Mouse (Mus musculus): ENCODE data around the gene Oas1f. TPM values are rescaled to one million over a fixed set of nuclear protein-coding genes. Genes with fewer than 3 reads are reported as not detected.
"Not testable (repeated sequence)": the region's sequence is repeated elsewhere in the genome, so short reads cannot be mapped to it uniquely, and the experiment has no call there.

Gene Oas1f
- polyA plus RNA-seq, 1 experiment = 1.3 TPM

DNA sequence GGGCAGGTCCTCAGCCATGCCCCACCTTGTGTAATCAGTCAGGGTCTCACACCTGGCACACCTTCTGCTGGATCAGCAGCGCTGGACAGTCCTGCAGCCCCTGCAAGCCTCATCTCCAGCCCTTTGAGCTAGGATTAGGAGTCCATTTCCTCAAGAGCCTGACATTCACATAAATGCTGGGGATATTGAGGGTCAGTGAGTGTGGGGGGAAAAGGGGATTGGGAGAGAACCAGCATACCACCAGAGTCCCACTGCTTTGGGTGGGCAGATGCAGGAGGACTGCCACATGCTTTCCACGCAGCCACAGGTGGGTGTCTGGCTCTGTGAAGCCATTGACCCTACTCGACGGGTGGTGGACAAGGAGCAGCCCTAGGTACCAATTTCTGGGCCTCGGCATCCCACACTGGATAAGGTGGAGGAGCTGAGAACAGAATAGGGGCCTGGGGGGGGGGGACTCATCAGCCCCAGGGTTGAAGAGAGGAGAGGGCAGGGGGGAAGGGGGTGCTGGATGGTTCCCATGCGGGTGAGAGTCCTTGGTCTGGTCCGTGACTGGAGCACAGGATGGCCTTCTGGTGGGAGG is 22.4 kb downstream of the Oas1f start:
- 82% methylated on average over 7 of the region's 7 CpGs for WGBS
- no peak for DNase-seq (ENCODE audit: low read depth, low spot score)

DNA sequence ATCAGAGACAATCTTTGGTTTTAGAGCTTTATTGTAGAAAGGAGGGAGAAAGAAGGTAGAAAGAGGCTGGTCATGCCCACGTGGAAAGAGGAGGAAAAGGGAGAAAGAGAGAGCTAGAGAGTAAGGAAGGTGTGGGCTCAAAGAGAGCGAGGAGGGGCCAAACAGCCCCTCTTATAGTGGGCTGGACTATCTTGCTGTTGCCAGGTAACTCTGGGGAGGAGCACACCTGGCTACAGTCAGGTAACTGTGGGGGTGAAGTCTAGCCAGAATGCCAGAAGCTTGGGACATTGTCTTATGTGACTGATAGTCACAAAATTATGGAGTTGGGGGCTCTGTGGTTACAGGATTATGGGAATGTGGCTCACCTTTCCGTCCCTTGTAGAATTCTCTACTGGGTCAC is 22.9 kb downstream of the Oas1f start:
- no peak for DNase-seq (ENCODE audit: low read depth, low spot score)
- 57% methylated on average over 3 of the region's 3 CpGs for WGBS

DNA sequence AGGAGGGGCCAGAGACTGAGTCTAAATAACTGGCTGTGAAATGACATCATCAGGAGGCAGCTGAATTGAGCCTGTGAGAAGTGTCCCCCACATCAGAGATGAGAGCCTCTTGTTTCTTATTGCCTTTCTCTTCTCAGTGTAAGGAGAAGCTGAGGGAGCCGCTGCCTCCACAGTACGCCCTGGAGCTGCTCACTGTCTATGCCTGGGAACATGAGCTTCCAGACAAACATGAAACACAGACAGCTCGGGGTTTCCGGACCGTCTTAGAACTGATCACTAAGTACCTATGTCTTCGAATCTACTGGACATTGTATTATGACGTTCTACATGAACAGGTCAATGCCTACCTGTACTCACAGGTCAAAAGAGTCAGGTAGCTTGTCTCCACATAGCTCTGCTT is 23.6 kb downstream of the Oas1f start:
- DNase-seq (ENCODE audit: low read depth, low spot score) = no peak
- WGBS = 77% methylated on average over 7 of the region's 7 CpGs

DNA sequence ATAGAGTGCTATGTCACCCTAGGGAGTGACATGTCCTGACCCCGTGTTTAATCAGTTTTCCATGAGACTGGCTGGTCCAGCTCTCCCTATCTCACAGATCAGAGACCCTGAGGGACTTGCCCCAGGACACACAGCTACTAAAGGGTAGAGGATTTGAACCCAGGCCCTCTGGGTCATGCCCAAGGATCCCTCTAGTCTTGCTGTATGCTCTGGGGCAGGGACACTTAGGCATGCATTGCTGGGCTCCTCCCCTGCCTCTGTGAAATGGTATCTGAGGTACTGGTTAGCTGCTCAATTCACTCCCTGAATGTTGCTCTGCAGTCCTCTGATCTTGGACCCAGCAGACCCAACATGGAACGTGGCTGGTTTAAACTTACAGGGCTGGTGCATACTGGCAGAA is 24.3 kb downstream of the Oas1f start:
- 51% methylated on average over 2 of the region's 2 CpGs for WGBS
- no peak for DNase-seq (ENCODE audit: low read depth, low spot score)

DNA sequence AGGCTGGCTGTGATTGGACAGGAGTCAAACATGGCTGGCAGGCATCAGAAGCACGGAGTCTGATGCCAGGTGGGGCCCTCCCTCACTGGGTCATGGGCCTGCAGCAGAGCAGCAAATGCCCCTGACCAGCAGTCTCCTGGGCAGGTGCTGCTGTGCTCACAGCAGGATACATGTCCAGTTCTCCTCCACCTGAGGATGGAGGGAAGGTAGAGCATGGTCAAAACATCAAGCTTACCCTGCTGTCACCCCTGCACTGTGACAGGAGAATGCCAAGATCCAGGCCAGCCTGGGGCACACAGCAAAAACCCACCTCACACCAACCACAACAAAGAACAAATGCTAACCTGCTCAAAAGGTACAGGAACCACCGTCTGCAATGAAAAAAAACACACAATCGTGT is 29.7 kb downstream of the Oas1f start:
- 72% methylated on average over 2 of the region's 3 CpGs for WGBS
- not testable (repeated sequence) for DNase-seq (ENCODE audit: low read depth, low spot score)

DNA sequence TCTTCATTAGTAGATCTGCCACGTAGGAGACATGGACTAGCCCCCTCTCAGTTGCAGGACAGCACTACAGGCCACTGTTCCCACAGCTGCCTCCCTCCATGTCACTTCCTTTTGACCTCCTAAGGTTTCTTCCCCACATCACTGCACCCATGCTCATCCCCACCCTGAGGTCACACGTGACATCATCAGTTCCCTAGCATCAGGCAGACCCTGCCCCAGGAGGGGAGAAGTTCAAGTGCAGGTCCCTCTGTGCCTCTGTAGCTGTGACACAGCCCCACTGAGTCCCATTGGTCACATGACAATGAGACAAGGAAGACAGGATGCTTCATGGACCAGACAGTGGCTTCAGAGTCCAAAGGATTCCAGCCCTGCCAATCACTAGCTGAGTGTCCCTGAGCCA is 30.2 kb downstream of the Oas1f start:
- not testable (repeated sequence) for DNase-seq (ENCODE audit: low read depth, low spot score)
- 75% methylated on average over 2 of the region's 2 CpGs for WGBS

DNA sequence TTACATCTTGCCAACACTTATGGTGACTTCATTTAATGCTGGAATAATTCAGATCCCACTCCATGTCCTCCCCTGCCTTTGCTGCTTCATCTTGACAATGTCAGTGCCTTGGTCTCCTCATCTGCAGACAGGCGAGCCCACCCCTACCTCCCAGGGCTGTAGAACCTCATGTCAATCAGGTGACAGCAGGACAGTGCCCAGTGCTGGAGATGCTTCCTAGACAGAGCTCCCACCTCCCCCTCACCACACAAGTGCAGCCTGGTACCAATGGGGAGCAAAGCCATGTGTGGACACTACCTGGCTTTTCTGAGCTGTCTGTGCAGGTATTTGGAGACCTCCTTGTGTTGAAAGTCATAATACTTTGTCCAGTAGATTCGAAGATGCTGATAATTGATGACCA is 31.6 kb downstream of the Oas1f start:
- not testable (repeated sequence) for DNase-seq (ENCODE audit: low read depth, low spot score)
- WGBS = 63% methylated on average over 2 of the region's 2 CpGs

DNA sequence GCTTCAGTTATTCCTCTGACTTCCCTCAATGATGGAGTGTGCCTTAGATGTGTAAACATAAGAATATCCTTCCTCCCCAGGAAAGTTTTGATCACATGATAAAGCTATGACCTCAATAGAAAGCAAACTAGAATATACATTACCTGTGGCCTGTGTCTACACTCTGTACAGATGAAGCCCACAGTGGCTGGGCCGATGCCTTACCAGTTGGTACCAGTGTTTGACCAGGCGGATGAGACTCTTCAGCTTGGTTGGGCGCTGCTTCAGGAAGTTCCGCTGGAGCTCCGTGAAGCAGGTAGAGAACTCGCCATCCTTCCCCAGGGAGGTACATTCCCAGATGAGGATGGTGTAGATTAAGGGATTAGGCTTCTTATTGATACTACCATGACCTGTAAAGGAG is 34.5 kb downstream of the Oas1f start:
- 96% methylated on average over 6 of the region's 6 CpGs for WGBS
- DNase-seq (ENCODE audit: low read depth, low spot score) = not testable (repeated sequence)

DNA sequence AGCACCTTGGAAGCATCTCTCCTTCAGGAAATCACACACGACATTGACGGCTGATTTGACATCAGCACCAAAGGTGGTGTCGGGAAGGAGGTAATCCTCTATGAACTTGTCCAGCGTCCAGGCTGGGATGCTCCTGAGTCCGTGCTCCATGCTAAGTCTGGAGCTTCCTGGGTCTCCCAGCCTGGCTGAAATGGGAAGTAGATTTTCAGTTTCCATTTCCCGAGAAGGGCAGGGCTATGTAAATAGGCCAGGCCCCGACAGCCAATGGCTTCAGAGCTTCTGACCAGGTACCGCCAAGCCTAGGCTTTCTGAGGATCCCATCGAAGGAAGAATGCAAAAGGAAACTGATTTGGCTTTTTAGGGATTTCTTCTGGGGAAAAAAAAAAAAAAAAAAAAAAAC is 40.2 kb downstream of the Oas1f start, which contains the start of gene Oas1g:
Gene Oas1g (minus strand): TSS at position 201 of the 400 bp plus-strand sequence.
- WGBS = 8% methylated on average over 7 of the region's 9 CpGs
- peak; percentile 44 for DNase-seq (ENCODE audit: low read depth, low spot score)

DNA sequence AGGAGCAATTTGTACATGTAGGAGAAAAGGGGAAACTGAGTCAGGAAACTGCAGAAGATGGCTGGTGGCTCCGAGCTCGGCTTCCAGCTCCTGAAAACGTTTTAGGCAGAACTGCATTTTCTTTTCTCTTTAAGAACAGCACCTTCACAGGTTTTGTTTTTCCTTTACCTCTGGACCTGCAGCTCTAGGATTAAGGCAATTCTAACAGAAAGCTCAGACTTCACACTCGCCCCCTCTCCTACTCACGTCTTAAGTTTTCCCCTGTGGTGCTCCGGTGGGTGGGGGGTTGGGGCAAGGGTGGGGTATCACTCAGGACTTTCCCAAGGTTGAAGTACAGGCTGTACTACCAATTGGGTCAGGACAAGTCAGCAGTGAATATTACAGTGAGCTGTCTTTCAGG is 40.7 kb downstream of the Oas1f start:
- 35% methylated on average over 6 of the region's 6 CpGs for WGBS
- DNase-seq (ENCODE audit: low read depth, low spot score) = no peak

DNA sequence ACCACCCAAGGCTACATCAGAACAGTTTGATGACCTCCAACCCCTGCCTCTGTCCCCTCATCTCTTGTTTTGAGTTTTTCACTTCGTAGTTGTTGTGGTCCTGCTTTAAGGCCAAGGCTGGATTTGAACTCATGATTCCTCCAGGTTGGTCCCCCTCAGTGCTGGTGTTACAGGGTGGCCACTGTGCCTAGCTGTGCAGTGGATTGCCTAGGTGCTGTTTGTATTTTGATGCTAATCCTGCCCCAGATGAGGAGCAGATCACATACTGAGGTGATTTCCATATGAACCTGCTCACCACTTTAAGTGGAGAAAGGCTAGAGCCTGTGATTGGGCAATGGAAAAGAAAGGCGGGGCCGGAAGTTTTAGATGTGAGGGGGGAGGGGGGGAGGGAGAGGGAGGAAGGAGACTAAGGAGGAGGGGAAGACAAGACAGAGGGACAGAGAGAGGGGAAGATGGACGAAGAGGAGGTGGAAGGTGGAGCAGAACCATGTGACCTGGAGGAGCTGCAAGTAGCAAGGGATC is 41.2 kb downstream of the Oas1f start:
- 53% methylated on average over 4 of the region's 4 CpGs for WGBS
- not testable (repeated sequence) for DNase-seq (ENCODE audit: low read depth, low spot score)

DNA sequence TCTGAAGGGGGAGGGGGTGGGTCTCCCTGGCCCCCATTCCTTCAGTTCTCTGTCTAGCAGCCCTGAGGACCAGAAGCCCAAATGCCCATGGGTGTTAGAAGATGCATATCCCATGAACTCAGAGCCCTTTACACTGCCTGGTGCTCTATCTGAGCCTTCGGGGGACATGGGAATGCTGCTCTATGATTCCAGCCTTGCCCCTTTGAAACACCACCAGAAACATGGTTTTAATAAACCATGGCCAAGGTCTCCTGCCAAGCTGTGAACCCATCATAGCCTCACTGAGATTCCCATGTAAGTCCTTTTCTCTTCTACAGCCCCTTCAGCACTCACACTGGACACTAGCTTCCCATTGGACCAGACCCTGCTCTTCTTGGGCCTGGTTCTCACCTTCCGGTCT is 42.9 kb downstream of the Oas1f start:
- 88% methylated on average over 2 of the region's 2 CpGs for WGBS
- no peak for DNase-seq (ENCODE audit: low read depth, low spot score)

DNA sequence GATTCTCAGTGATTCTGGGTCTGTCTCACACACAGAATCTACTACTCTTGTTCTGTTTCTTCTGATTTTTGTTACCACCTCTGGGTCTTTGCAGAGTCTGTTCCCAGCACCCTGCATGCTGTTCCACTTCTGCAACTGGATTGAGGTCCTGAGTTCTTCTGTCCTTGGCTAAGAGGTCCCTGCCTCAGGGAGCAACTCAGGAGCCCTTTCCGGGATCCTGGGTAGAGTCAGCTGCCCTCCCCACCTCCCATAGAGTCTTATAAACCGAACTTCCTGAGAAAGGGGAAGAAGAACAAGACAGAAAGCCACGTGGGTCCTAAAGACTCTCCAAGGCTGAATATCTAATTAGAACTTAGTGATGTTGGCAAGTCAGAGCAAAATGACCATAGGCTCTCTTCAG is 43.8 kb downstream of the Oas1f start:
- DNase-seq (ENCODE audit: low read depth, low spot score) = no peak
- 19% methylated on average over 3 of the region's 3 CpGs for WGBS

DNA sequence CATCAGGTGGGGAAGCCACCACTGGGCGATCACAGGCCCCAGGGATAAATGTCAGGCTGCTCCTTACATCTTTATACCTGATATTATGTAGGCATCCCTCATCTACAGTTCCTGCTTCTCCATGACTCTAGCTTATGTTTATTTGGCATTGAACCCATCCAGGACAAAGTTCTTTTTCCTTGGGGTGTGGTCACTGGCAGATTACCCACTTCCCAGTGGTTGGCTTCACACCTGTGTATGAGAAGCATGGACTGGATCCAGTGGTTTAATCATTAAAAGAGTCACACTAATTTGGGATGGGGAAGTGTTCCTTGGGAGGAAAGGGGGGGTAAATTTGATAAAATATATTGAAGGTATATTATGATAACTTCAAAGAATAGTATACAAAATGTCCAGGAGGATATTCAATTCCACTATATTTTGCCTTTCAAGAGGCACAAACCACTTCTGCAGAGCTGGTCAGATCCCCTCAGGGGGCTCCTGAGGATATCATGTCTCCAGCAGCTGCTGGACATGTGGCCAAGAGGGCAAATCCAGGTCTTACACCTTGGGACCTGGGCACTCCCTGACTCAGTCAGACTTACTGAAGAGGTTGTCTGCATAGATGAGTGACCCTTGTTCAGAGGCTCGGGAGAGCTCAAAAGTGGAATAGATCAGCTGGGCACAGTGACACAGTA is 44.5 kb downstream of the Oas1f start:
- DNase-seq (ENCODE audit: low read depth, low spot score) = peak; percentile 92
- 31% methylated on average over 2 of the region's 2 CpGs for WGBS

DNA sequence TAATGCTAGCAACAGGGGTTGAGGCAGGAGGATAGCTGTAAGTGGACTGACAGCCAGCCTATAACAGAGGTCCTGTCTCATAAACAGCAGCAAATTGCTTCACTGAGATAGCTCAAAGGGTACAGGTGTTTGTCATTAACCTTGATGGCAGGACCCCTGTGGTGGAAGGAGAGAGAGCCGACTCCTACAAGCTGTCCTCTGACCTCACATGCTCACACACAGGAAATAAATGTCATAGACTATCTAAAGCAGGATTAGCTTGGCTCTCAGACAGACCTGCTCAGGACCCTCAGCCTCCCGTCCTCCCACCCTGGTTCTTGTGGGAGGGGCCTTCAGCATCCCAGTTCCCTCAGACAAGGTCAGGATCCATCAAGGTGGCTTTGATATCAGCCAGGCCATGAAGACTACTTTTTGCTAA is 45.1 kb downstream of the Oas1f start:
- WGBS = 58% methylated on average over 2 of the region's 2 CpGs
- DNase-seq (ENCODE audit: low read depth, low spot score) = no peak

DNA sequence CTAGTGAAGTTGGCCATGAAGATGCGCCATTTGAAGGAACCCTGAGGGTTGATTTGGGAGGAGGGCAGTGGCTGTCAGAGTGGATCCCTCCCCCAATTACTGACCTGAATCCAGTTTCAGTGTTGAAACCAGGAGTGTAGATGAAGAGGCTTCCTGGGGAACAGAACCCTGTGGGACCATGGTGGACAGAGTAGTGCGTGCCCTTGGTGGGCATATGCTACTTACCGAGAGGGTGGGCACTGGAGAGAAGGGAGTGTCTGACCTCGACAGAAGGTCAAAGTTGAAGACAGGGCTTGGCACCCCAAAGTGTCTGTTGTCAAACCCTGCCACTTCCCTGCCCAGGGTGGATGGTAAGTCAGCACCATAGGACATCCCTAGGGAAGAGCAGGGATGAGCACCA is 46.7 kb downstream of the Oas1f start:
- WGBS = 88% methylated on average over 4 of the region's 4 CpGs
- DNase-seq (ENCODE audit: low read depth, low spot score) = not testable (repeated sequence)

DNA sequence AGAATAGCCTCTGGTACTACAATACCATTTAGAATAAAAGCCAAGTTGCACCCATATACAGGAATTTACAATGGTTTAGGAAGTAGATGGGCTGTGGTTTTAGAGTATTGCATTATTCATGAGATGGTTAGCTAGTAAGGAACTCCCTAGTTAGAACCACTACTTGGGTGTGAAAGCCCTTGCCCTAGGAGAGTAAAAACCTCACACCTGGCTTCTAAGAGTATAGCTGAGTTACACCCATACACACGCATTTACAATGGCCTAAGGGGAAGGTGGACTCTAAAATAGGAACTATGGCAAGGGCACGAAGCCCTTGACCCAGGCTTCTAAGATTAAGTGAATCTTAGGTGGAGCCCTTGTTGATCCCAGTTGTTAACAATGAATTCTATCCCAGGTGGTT is 47.5 kb downstream of the Oas1f start:
- 33% methylated on average over 2 of the region's 2 CpGs for WGBS
- DNase-seq (ENCODE audit: low read depth, low spot score) = not testable (repeated sequence)

DNA sequence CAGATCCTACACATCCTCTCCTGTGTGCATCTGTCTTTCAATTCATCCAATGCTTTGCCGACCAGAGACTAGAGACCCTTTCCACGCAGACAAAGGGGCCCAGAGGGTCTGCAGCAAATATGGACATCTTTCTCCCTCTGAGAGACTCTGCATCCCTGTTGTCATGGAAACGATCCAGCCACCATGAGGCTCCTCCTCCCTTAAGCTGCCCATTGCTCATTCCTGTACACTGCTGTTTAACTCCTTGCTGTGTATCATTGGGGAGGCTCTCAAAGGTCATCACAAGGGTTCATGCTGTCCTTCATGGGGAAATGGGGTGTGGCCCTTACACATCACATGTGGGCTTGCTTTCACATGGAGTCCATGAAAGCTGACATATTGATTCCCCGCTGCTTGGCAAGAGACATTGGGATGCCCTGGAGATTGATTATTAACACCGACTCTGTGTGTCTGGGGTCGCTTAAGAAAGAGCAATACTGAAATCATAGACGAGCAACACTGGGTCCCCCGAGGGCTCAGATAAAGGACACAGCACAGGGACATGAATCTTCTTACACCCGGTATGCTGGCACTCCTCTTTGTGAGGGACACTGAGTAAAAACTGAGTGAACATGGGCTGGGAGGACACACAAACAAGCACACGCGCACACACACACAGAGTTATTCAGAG is 48.2 kb downstream of the Oas1f start:
- WGBS = 85% methylated on average over 11 of the region's 11 CpGs
- DNase-seq (ENCODE audit: low read depth, low spot score) = no peak

DNA sequence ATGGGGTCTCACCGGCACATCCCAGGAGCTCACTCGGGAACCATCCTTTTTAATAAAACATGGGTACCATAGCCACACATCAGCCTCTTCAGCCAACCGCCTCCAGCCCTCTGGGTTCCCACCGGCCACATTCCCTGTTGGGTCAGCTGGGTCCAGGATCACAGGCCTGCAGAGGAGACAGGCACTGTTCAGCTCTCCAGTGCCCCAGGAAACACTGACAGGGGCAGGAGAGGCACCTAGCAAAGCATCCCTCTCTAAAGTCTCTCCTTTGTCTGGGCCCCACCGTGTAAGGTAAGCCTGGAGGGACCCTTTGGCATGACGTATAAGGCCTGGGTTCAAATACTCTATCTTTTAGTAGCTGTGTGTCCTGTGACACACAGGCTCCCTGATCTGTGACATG is 51.1 kb downstream of the Oas1f start:
- DNase-seq (ENCODE audit: low read depth, low spot score) = no peak
- WGBS = 94% methylated on average over 6 of the region's 6 CpGs

DNA sequence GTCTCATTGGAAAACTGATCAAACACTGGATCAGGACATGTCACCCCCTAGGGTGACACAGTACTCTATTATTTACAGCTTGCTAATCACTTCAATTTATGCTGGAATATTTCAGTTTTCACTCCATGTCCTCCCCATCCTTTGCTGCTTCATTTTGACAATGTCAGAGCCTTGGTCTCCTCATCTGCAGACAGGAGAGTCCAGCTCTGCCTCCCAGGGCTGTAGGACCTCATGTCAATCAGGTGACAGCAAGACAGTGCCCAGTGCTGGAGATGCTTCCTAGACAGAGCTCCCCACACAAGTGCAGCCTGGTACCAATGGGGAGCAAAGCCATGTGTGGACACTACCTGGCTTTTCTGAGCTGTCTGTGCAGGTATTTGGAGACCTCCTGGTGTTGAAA is 51.6 kb downstream of the Oas1f start:
- no peak for DNase-seq (ENCODE audit: low read depth, low spot score)

DNA sequence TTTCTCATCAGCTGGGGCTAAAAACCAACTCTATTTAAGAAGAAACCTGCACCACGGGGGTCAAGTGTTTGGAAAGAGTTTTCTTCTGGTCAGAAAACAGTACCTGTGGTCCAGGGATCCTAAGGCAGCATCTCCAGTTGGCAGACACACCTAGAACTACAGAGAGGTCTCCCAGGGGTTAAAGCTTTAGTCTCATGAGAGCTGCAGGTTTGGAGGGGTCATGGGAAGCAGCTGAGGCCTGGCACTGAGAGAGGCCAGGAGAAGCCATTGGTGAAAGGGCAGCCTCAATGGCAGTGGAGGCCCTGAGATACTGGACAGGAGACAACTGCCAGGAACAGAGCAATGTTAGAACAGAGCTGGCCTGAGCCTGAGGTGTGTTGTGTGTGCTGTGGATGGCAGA is 53.5 kb downstream of the Oas1f start:
- 68% methylated on average over 1 of the region's 1 CpGs for WGBS
- DNase-seq (ENCODE audit: low read depth, low spot score) = no peak

Measured in large intestine, adult 2 months (tissue).